Mouse (Mus musculus) hindbrain, postnatal 0 days (tissue): ENCODE data around the gene Paqr6. TPM values are rescaled to one million over a fixed set of nuclear protein-coding genes. Genes with fewer than 3 reads are reported as not detected.
A peak's percentile ranks its signal among the peaks of the same experiment; 100 is the strongest.

Source experiments
- ATAC-seq: fragments of 200-750 bp; cut with Nextera tagmentation; 2 replicates; pipeline ENCODE4 v1.8.0; 2017; ENCODE audit warnings: mild to moderate bottlenecking, moderate TSS enrichment, moderate library complexity
- DNase-seq: peaks from one replicate; pipeline ENCODE4 v3.0.0-alpha.2; 2015; ENCODE audit warnings: low spot score
- H3K27ac ChIP-seq: fragments of 300-500 bp; sonication (generic); 2 replicates; pipeline ENCODE4 v1.5.1; 2014; ENCODE audit warnings: mild to moderate bottlenecking
- H3K27me3 ChIP-seq: fragments of 300-500 bp; sonication (generic); 2 replicates; pipeline ENCODE4 v1.6.1; 2014; ENCODE audit warnings: low read length, mixed read lengths; ENCODE audit not compliant: insufficient read depth
- H3K36me3 ChIP-seq: fragments of 300-500 bp; sonication (generic); 2 replicates; pipeline ENCODE4 v1.6.1; 2014; ENCODE audit warnings: low read length, mixed read lengths; ENCODE audit not compliant: insufficient read depth
- H3K4me1 ChIP-seq: fragments of 300-500 bp; sonication (generic); 2 replicates; pipeline ENCODE4 v1.6.1; 2014; ENCODE audit warnings: antibody characterized with exemption, low read length, mixed read lengths; ENCODE audit not compliant: insufficient read depth
- H3K4me2 ChIP-seq: fragments of 300-500 bp; sonication (generic); 2 replicates; pipeline ENCODE4 v1.6.1; 2014; ENCODE audit warnings: low read depth, mild to moderate bottlenecking, low read length, moderate library complexity, mixed read lengths
- H3K4me3 ChIP-seq: fragments of 300-500 bp; sonication (generic); 2 replicates; pipeline ENCODE4 v1.5.1; 2014; ENCODE audit warnings: low read length
- H3K9ac ChIP-seq: fragments of 300-500 bp; sonication (generic); replicated peaks from 2 replicates; pipeline ENCODE4 v1.6.1; 2014; ENCODE audit warnings: mild to moderate bottlenecking, low read length, moderate library complexity, mixed read lengths
- H3K9me3 ChIP-seq: fragments of 300-500 bp; sonication (generic); 2 replicates; pipeline ENCODE4 v1.6.1; 2016; ENCODE audit warnings: low read length, mixed read lengths
- CTCF ChIP-seq: IDR thresholded peaks from 2 replicates; pipeline ENCODE4 v1.5.1; 2016; ENCODE audit warnings: antibody characterized with exemption, control low read depth, low read depth
- WGBS: fragments of 180-500 bp; shearing (Covaris S2); extraction: QIAGEN DNeasy Blood & Tissue Kit; methylation state at CpG from one replicate; pipeline ENCODE4 v1.1.7; 2014; 5-methylcytosine and 5-hydroxymethylcytosine counted together
- polyA plus RNA-seq: library from polyadenylated mRNA; unstranded; fragments of >200 nt; fragmentation: Nextera tagmentation; extraction: Ambion mirVana; gene quantifications from 2 replicates; pipeline ENCODE4 v1.2.1, GENCODE M21; 2015
- total RNA-seq: library from RNA; depleted of rRNA; stranded (reverse); fragments of >200 nt; gene quantifications from 2 replicates; pipeline ENCODE4 v1.2.3, GENCODE M21; 2014

Paqr6 gene
- total and polyA plus RNA-seq, 2 experiments from 2014 or later: 8.6 to 10.1 TPM

DNA sequence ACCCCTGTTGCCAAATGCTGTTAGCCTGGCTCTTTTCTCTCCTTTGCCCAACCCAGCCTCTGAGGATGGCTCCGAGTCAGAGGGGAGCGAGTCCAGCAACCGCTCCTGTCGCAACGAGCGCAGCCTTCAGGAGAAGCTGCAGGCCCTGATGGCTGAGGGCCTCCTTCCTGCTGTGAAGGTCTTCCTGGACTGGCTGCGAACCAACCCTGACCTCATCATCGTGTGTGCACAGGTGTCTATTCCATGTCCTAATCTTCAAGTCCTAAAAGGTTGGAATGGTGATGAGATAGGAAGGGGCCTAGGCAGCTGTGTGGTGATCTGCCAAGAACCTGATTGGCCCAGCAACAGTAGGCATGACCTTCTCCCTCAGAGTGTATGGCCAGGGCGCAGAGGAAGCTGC is 11.5 kb upstream of the Paqr6 start:
- Histone ChIP-seq H3K36me3 (peaks cover 95% of the 10 kb centered on the region), H3K4me1 (no peaks in the 10 kb centered on the region), H3K9me3 (no peaks in the 10 kb centered on the region), H3K9ac (no peak overlapping the region), H3K4me3 (no peak overlapping the region), H3K4me2 (no peak overlapping the region), H3K27ac (no peak overlapping the region), H3K27me3 (no peaks in the 10 kb centered on the region)
- ATAC-seq (no peak), DNase-seq (no peak)
- TF ChIP-seq CTCF: no peak
- WGBS: 84% methylated on average over 9 of the region's 9 CpGs

DNA sequence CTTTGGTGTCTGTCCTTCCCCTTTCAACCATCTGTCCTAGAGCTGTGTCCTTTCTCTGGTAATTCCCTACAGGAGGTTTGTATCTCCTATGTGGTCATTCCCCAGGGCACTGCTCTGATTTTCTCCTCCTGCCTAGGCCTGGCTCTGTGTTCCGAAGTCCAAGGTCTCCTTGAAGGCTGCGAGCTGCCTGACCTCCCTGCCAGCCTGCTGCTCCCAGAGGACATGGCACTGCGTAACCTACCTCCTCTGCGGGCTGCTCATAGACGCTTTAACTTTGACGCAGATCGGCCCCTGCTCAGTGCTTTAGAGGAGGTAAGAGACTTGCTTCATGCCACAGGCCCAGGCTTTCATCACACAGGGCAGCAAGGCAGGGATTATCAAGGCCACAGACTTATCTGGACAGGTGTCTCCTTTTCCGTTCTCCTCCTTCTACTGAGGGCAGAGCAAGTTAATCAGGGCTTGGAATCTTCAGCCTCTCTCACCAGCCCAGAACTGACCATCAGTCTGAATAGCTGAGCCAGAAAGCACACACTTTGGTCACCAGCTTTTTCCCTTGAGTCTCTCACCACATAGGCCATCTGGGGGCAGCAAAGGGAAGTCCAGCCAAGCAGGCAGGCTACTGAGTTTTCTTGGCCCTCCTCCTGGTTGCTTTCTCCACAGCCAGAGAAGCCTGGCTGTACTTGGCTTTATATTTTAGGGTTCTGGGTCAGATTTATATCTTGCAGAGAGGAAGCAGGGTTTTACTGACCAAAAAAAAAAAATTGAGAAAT is 9.8 kb upstream of the Paqr6 start:
- Histone ChIP-seq H3K27ac (no peak overlapping the region), H3K9me3 (no peaks in the 10 kb centered on the region), H3K36me3 (peaks cover 95% of the 10 kb centered on the region), H3K4me2 (no peak overlapping the region), H3K27me3 (no peaks in the 10 kb centered on the region), H3K4me3 (no peak overlapping the region), H3K9ac (no peak overlapping the region), H3K4me1 (no peaks in the 10 kb centered on the region)
- peak; percentile 51 for DNase-seq
- 95% methylated on average over 8 of the region's 8 CpGs for WGBS
- no peak for ATAC-seq
- peak; percentile 42 for TF ChIP-seq CTCF

DNA sequence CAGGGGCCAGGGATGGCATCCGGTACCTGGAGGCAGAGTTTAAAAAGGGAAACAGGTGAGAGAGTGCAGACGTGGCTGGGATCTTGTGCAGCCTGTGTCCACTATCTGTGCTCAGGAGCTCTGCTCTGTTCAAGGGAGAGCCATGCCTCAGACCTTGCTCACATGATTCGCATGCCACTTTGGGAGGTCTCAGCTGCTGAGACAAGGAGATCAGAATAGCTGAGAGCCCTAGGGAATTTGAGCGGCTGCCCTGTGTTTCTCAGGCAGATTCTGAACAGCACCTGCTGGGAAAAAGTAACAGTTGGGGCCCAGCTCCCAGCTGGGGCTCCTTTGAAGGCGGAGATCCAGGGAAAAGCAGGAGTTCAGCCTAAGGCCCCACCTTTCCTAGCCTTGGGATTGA is 4.8 kb upstream of the Paqr6 start:
- no peak overlapping the region for H3K4me2 ChIP-seq
- no peaks in the 10 kb centered on the region for H3K9me3 ChIP-seq
- no peak overlapping the region for H3K27ac ChIP-seq
- no peaks in the 10 kb centered on the region for H3K4me1 ChIP-seq
- H3K27me3 ChIP-seq: no peaks in the 10 kb centered on the region
- H3K9ac ChIP-seq: 0 out of 2 replicates have a peak overlapping the region, but pooled peaks have one; percentile 14
- DNase-seq (no peak), ATAC-seq (no peak)
- peaks cover 70% of the 10 kb centered on the region for H3K36me3 ChIP-seq
- WGBS: 55% methylated on average over 5 of the region's 5 CpGs
- no peak for TF ChIP-seq CTCF
- no peak overlapping the region for H3K4me3 ChIP-seq

GRCm38 (mm10) chr3:88359989-88360388 is 4.4 kb upstream of the Paqr6 start:
- Histone ChIP-seq H3K9me3 (no peaks in the 10 kb centered on the region), H3K4me3 (no peak overlapping the region), H3K4me2 (no peak overlapping the region), H3K27ac (no peak overlapping the region), H3K36me3 (peaks cover 66% of the 10 kb centered on the region), H3K4me1 (no peaks in the 10 kb centered on the region), H3K27me3 (no peaks in the 10 kb centered on the region), H3K9ac (no peak overlapping the region)
- TF ChIP-seq CTCF: no peak
- DNase-seq: no peak
- 69% methylated on average over 3 of the region's 3 CpGs for whole genome bisulfite sequencing
- ATAC-seq: no peak

- 77% methylated on average over 6 of the region's 6 CpGs for WGBS
- Histone ChIP-seq H3K9ac (no peak overlapping the region), H3K4me2 (no peak overlapping the region), H3K36me3 (peaks cover 54% of the 10 kb centered on the region), H3K27ac (peak overlapping the region; percentile 68; the same call in 1 of the 2 replicates), H3K4me3 (no peak overlapping the region), H3K9me3 (no peaks in the 10 kb centered on the region), H3K27me3 (no peaks in the 10 kb centered on the region), H3K4me1 (no peaks in the 10 kb centered on the region)
- ATAC-seq (no peak), DNase-seq (no peak)
- no peak for TF ChIP-seq CTCF
These were observed 3.3 kb upstream of the Paqr6 start for GRCm38 (mm10) chr3:88361096-88361495.

DNA sequence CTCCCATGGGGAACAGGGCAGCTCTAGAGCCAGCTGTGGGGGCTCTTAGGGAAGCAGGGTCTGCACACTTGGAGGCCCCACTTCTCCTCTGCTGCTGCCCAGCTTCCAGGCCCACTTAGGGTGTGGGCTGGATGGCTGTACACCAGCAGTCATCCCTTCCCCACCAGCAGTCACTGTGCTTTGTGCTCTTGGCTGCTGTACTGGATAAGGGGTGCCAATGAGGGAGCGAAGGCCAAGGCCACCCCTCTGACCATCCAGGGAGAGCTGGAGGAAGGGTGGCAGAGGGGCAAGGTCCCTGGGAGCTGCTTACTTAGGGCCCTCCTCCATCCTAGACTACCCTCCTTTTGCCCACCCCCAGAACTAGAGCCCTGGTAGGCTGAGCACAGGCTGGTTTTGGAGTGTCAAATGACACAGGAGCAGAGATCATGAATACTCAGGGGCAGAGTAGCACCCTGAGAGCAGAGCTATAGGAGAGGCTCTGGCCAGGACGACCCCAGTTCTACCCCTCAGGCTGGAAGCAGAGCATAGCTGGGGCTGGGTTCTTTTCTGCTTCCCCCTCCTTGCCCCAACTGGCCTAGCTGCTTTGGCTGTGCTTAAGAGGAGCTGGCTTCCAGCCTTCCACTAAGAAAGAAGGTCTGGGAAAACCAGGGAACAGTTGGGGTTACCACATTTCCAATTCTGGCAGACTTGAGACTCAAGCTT is 2.6 kb upstream of the Paqr6 start:
- H3K9me3 ChIP-seq: no peaks in the 10 kb centered on the region
- H3K36me3 ChIP-seq: peaks cover 48% of the 10 kb centered on the region
- H3K27me3 ChIP-seq: no peaks in the 10 kb centered on the region
- H3K4me2 ChIP-seq: no peak overlapping the region
- DNase-seq: peak; percentile 40
- H3K9ac ChIP-seq: no peak overlapping the region
- H3K4me3 ChIP-seq: no peak overlapping the region
- TF ChIP-seq CTCF: no peak
- 83% methylated on average over 2 of the region's 2 CpGs for WGBS
- ATAC-seq: peak; percentile 60
- H3K27ac ChIP-seq: peak overlapping the region; percentile 68
- no peaks in the 10 kb centered on the region for H3K4me1 ChIP-seq

DNA sequence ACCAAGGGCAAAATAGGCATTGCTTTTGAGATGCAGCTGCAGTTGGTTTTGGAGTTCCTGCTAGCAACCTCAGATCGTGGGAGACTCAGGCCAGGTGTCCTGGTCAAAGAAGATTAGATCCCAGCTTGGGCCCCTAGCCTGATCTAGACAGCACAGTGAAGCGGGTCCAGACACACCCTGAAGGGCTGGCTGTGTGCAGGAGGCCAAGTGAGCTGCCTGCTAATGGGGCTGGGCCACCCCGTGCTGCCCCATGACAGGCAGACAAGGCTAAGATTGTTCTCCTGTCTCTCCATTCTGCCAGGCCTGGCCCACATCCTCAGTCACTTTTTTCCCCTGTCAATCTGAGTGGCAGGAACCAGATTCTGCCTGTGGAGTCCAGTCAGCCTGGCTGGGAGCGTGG is 684 bp upstream of the Paqr6 start:
- Histone ChIP-seq H3K9me3 (no peaks in the 10 kb centered on the region), H3K4me3 (no peak overlapping the region), H3K27me3 (no peaks in the 10 kb centered on the region), H3K4me1 (no peaks in the 10 kb centered on the region), H3K27ac (peak overlapping the region; percentile 59), H3K9ac (no peak overlapping the region), H3K4me2 (no peak overlapping the region), H3K36me3 (peaks cover 33% of the 10 kb centered on the region)
- 32% methylated on average over 4 of the region's 4 CpGs for WGBS
- DNase-seq (peak; percentile 48), ATAC-seq (peak; percentile 70)
- TF ChIP-seq CTCF: no peak
